Mouse (Mus musculus) small intestine, adult 2 months (tissue): ENCODE data around the gene Gba.

ENCODE experiments used
- CTCF ChIP-seq: fragments of 200-500 bp; IDR thresholded peaks from 2 replicates; pipeline ENCODE4 v1.5.1; 2012; ENCODE audit warnings: low read depth, mild to moderate bottlenecking, control low read depth, inconsistent platforms, low read length, moderate library complexity, mixed read lengths; ENCODE audit not compliant: insufficient replicate concordance, insufficient read length; ENCODE audit errors: extremely low read depth
- POLR2A ChIP-seq: fragments of 200-500 bp; IDR thresholded peaks from 2 replicates; pipeline ENCODE4 v1.6.1; 2012; ENCODE audit warnings: low read depth, mild to moderate bottlenecking, control low read depth, inconsistent platforms, low read length, moderate library complexity

DNA sequence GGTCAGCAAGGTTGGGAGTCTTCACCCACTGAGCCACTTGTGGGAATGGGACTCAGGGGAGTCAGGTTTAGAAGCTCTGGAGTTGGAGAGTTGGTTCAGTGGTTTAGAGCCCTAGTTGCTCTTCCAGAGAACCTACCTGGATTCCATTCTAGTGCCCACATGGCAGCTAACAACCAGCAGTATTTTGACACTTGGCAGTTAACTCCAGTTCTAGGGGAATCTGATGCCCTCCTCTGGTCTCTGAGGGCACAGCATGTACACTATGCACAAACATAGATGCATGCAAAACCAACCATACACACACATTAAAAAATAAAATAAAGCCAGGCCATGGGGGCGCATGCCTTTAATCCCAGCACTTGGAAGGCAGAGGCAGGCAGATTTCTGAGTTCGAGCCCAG lies 8.9 kb upstream of the Gba start:
- TF ChIP-seq CTCF, result peak; percentile 18; the same call in 1 of the 2 replicates
- no peak for TF ChIP-seq POLR2A
